In genomic region chr6:66151786-66152185, GRCm38 (mm10) we compare ENCODE assay signal across 17 mouse cellular contexts.
DNase-seq lines count a peak whose midpoint lies in the region; ATAC-seq lines count a peak whose summit lies in the region.
"Had no signal": no experiment of that assay in that cellular context is flagged by ENCODE, and none has a peak within 500 bp of the region (broad histone marks: within the 10 kb centered on the region; RNA-seq: fewer than 3 reads in every experiment).

No protein-coding gene starts in this region.

- no peaks in the 10 kb centered on the region for H3K4me1 ChIP-seq in heart, embryonic 10.5 days
- H3K4me1 ChIP-seq: lung, embryonic 15.5 days had no signal

- no peaks in the 10 kb centered on the region for H3K9me3 ChIP-seq in heart, embryonic 10.5 days
- H3K9me3 ChIP-seq: embryonic facial prominence, embryonic 13.5 days; lung, embryonic 15.5 days had no signal

- no peak overlapping the region for H3K4me3 ChIP-seq in heart, embryonic 10.5 days
- H3K4me3 ChIP-seq: embryonic facial prominence, embryonic 13.5 days; gastrocnemius, adult 2 months; lung, embryonic 15.5 days had no signal

- no peak for ATAC-seq in erythroid progenitor cell, adult 5-6 weeks (replicated peaks; ENCODE audit: low FRiP score, poor library complexity, severe bottlenecking)

- 85% methylated on average over 3 of the region's 3 CpGs for WGBS in heart, embryonic 10.5 days

- H3K27ac ChIP-seq in heart, embryonic 10.5 days: no peak overlapping the region
- H3K27ac ChIP-seq: embryonic facial prominence, embryonic 13.5 days; gastrocnemius, adult 2 months; kidney, postnatal 0 days; liver, embryonic 14.5 days; lung, embryonic 15.5 days had no signal

- H3K36me3 ChIP-seq in heart, embryonic 10.5 days: no peaks in the 10 kb centered on the region
- H3K36me3 ChIP-seq: embryonic facial prominence, embryonic 13.5 days; lung, embryonic 15.5 days had no signal

- DNase-seq in embryo, embryonic 10.5 days (ENCODE audit: low spot score): peak; percentile 40
- peak; percentile 13 for DNase-seq in embryo, embryonic 11.5 days (ENCODE audit: low read depth, low spot score)
- peak; percentile 60 for DNase-seq in mesoderm, embryonic 11.5 days (ENCODE audit: low read depth, low spot score)
- DNase-seq in thymus, postnatal 25 days: peak; percentile 65
- no peak for DNase-seq in heart, embryonic 10.5 days (ENCODE audit: low spot score)
- DNase-seq in testis, postnatal 14 days (ENCODE audit: low spot score): no peak
- DNase-seq: adrenal gland, postnatal 10 days; cerebellum, adult 9-11 months; gastrocnemius, adult 2 months; heart, postnatal 36 days; kidney, adult 11 months; lung, postnatal 4 days had no signal

- H3K27me3 ChIP-seq in heart, embryonic 10.5 days (ENCODE audit: insufficient read depth, poor library complexity, severe bottlenecking): no peaks in the 10 kb centered on the region
- H3K27me3 ChIP-seq: embryonic facial prominence, embryonic 13.5 days; lung, embryonic 15.5 days had no signal

Comparison
In these comparisons a context has a peak if more than half of its experiments do, and no peak if none do; other contexts are left out.
1. DNase-seq: peak in embryo, embryonic 10.5 days (single experiment), embryo, embryonic 11.5 days (single experiment), mesoderm, embryonic 11.5 days (single experiment) and thymus, postnatal 25 days (single experiment); none in heart, embryonic 10.5 days (single experiment) and testis, postnatal 14 days (single experiment).